Comparison of ENCODE assay signal across 8 mouse cellular contexts in genomic region chr7:141950104-141951013, GRCm38 (mm10). TPM values are rescaled to one million over a fixed set of nuclear protein-coding genes. Genes with fewer than 3 reads are reported as not detected.
DNase-seq lines count a peak whose midpoint lies in the region; ATAC-seq lines count a peak whose summit lies in the region.

No protein-coding gene starts in this region.

- peaks cover 74% of the 10 kb centered on the region for H3K27me3 ChIP-seq in embryonic facial prominence, embryonic 15.5 days
- peaks cover 73% of the 10 kb centered on the region for H3K27me3 ChIP-seq in intestine, embryonic 14.5 days (replicated peaks; ENCODE audit: control insufficient read depth, insufficient read depth, low read length)
- H3K27me3 ChIP-seq in midbrain, embryonic 10.5 days (ENCODE audit: low read depth, poor library complexity, severe bottlenecking): peaks cover 59% of the 10 kb centered on the region
- H3K27me3 ChIP-seq in stomach, embryonic 16.5 days (ENCODE audit: control insufficient read depth, insufficient read depth, low read length): peaks cover 56% of the 10 kb centered on the region

- H3K4me3 ChIP-seq in embryonic facial prominence, embryonic 15.5 days (replicated peaks): peak overlapping the region; percentile 48
- H3K4me3 ChIP-seq in intestine, embryonic 14.5 days (ENCODE audit: low read depth, low read length): peak overlapping the region; percentile 37
- peak overlapping the region; percentile 95 for H3K4me3 ChIP-seq in midbrain, embryonic 10.5 days
- H3K4me3 ChIP-seq in stomach, embryonic 16.5 days (replicated peaks; ENCODE audit: low read length): peak overlapping the region; percentile 50

- no peak overlapping the region for H3K9ac ChIP-seq in embryonic facial prominence, embryonic 15.5 days
- H3K9ac ChIP-seq in intestine, embryonic 14.5 days (ENCODE audit: low read length): peak overlapping the region; percentile 48
- peak overlapping the region; percentile 68 for H3K9ac ChIP-seq in stomach, embryonic 16.5 days (ENCODE audit: low read length)

- peak overlapping the region; percentile 91 for H3K4me2 ChIP-seq in embryonic facial prominence, embryonic 15.5 days (replicated peaks)
- H3K4me2 ChIP-seq in intestine, embryonic 14.5 days (ENCODE audit: low read length): peak overlapping the region; percentile 76
- H3K4me2 ChIP-seq in stomach, embryonic 16.5 days (ENCODE audit: low read depth, low read length): peak overlapping the region; percentile 93

- no peak for ATAC-seq in embryonic facial prominence, embryonic 15.5 days (ENCODE audit: insufficient number of reproducible peaks, low FRiP score, low TSS enrichment, low read depth)
- peak; percentile 51 for ATAC-seq in intestine, embryonic 14.5 days (replicated peaks; ENCODE audit: low FRiP score, low TSS enrichment, low read depth)
- ATAC-seq in stomach, embryonic 16.5 days (ENCODE audit: insufficient read depth, low FRiP score): peak; percentile 12

- WGBS in embryonic facial prominence, embryonic 15.5 days: 1% methylated on average over 82 of the region's 84 CpGs
- WGBS in intestine, embryonic 14.5 days: 1% methylated on average over 63 of the region's 84 CpGs
- under 1% methylated on average over 74 of the region's 84 CpGs for WGBS in midbrain, embryonic 10.5 days
- WGBS in stomach, embryonic 16.5 days: 2% methylated on average over 65 of the region's 84 CpGs

- DNase-seq in layer of hippocampus, postnatal 10 days (ENCODE audit: low spot score in 2 of 2): peak; percentile 69 to 70
- no peak for DNase-seq in layer of hippocampus, adult 9-11 months
- peak; percentile 76 for DNase-seq in brain, adult 2 months (ENCODE audit: low read depth, low spot score)
- peak; percentile 71 for DNase-seq in intestine, embryonic 14.5 days (ENCODE audit: low spot score)
- peak; percentile 81 for DNase-seq in midbrain, embryonic 10.5 days (ENCODE audit: low spot score)
- DNase-seq in urinary bladder, postnatal 4 days (ENCODE audit: low spot score in 2 of 2): no peak

- no peaks in the 10 kb centered on the region for H3K9me3 ChIP-seq in embryonic facial prominence, embryonic 15.5 days (replicated peaks)
- H3K9me3 ChIP-seq in intestine, embryonic 14.5 days (ENCODE audit: control insufficient read depth, low read length): no peaks in the 10 kb centered on the region
- no peaks in the 10 kb centered on the region for H3K9me3 ChIP-seq in midbrain, embryonic 10.5 days (replicated peaks)
- no peaks in the 10 kb centered on the region for H3K9me3 ChIP-seq in stomach, embryonic 16.5 days (replicated peaks; ENCODE audit: control insufficient read depth, low read length)

- no peak overlapping the region for H3K27ac ChIP-seq in embryonic facial prominence, embryonic 15.5 days (replicated peaks)
- no peak overlapping the region for H3K27ac ChIP-seq in intestine, embryonic 14.5 days (ENCODE audit: low read depth)
- peak overlapping the region; percentile 99 for H3K27ac ChIP-seq in midbrain, embryonic 10.5 days (replicated peaks)
- no peak overlapping the region for H3K27ac ChIP-seq in stomach, embryonic 16.5 days (ENCODE audit: low read length)

- peaks cover 21% of the 10 kb centered on the region for H3K4me1 ChIP-seq in embryonic facial prominence, embryonic 15.5 days
- H3K4me1 ChIP-seq in intestine, embryonic 14.5 days (replicated peaks; ENCODE audit: control insufficient read depth, insufficient read depth, low read length): 0 out of 2 replicates have a peak, but pooled peaks cover 4% of the 10 kb centered on the region
- H3K4me1 ChIP-seq in midbrain, embryonic 10.5 days: peaks cover 82% of the 10 kb centered on the region
- peaks cover 12% of the 10 kb centered on the region for H3K4me1 ChIP-seq in stomach, embryonic 16.5 days (ENCODE audit: control insufficient read depth, insufficient read depth, low read length)

- H3K36me3 ChIP-seq in embryonic facial prominence, embryonic 15.5 days: no peaks in the 10 kb centered on the region
- H3K36me3 ChIP-seq in intestine, embryonic 14.5 days (ENCODE audit: control insufficient read depth, insufficient read depth, low read length): no peaks in the 10 kb centered on the region
- H3K36me3 ChIP-seq in midbrain, embryonic 10.5 days: peaks cover 27% of the 10 kb centered on the region
- H3K36me3 ChIP-seq in stomach, embryonic 16.5 days (ENCODE audit: control insufficient read depth, insufficient read depth, low read length): no peaks in the 10 kb centered on the region

RNA-seq across cellular contexts. Expression of gene Brsk2, which starts 0.8 kb away (rescaled TPM):
- total RNA-seq in layer of hippocampus, postnatal 10 days (2021): 100 to 1,000 TPM; 166 to 172 TPM
- polyA plus RNA-seq in embryonic facial prominence, embryonic 15.5 days (2015; fragmentation: Nextera tagmentation; extraction: Ambion mirVana): 1.2 and 1.7 TPM in 2 replicates
- polyA plus RNA-seq in intestine, embryonic 14.5 days (2014; fragmentation: Nextera tagmentation; extraction: Ambion mirVana): 2.1 and 2.2 TPM in 2 replicates
- polyA plus RNA-seq in midbrain, embryonic 10.5 days (2016; fragmentation: Nextera tagmentation; extraction: Ambion mirVana): 7.8 and 11.4 TPM in 2 replicates
- polyA plus RNA-seq in stomach, embryonic 16.5 days (2015; fragmentation: Nextera tagmentation; extraction: Ambion mirVana): 1.4 TPM in 2 replicates

RNA-seq across cellular contexts. Expression of gene Tollip, which starts 32.1 kb away (rescaled TPM):
- 100 to 1,000 TPM; 108 to 120 TPM for total RNA-seq in layer of hippocampus, postnatal 10 days (2021)
- 50.4 and 56.0 TPM in 2 replicates for polyA plus RNA-seq in embryonic facial prominence, embryonic 15.5 days (2015; fragmentation: Nextera tagmentation; extraction: Ambion mirVana)
- 47.4 and 48.1 TPM in 2 replicates for polyA plus RNA-seq in intestine, embryonic 14.5 days (2014; fragmentation: Nextera tagmentation; extraction: Ambion mirVana)
- polyA plus RNA-seq in midbrain, embryonic 10.5 days (2016; fragmentation: Nextera tagmentation; extraction: Ambion mirVana): 52.9 and 66.6 TPM in 2 replicates
- polyA plus RNA-seq in stomach, embryonic 16.5 days (2015; fragmentation: Nextera tagmentation; extraction: Ambion mirVana): 52.0 and 62.6 TPM in 2 replicates

Comparison
In these comparisons a context has a peak if more than half of its experiments do, and no peak if none do; other contexts are left out.
1. DNase-seq: peak in layer of hippocampus, postnatal 10 days (2 of 2), brain, adult 2 months (single experiment), intestine, embryonic 14.5 days (single experiment) and midbrain, embryonic 10.5 days (single experiment); none in layer of hippocampus, adult 9-11 months (single experiment) and urinary bladder, postnatal 4 days (0 of 2).
2. H3K4me3 ChIP-seq: peak in every context shown above with its lines; median percentile 95 in midbrain, embryonic 10.5 days; 50 in stomach, embryonic 16.5 days; 48 in embryonic facial prominence, embryonic 15.5 days; 37 in intestine, embryonic 14.5 days.
3. Peak in every context shown above with its lines, with median percentiles within 50 percentile points of each other: H3K4me2 ChIP-seq.